Mouse (Mus musculus): ENCODE measurements around the gene H2-Eb1. TPM values are rescaled to one million over a fixed set of nuclear protein-coding genes. Genes with fewer than 3 reads are reported as not detected.

H2-Eb1 gene
- total and polyA plus RNA-seq, 2 experiments, result 18.5 to 39.5 TPM

DNA sequence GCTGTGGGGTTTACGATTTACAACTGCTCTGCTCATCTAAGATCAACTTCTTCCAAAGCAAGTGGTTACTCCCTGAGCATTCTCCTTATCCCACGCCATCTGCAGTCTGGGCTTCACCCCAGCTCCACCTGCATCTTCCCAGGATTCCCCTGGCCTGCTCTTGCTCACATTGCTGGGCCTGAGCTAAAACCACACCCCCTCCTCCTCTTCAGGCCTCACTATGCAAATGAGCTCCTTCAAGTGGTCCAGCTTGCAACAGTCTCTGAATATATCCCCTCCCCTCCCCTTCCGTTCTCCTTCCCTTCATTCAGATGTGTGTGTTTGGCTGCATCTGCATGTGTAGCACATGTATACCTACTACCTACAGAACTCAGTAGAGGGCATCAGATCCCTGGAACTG, 6.3 kb upstream of the H2-Eb1 start:
- no peaks in the 10 kb centered on the region for H3K36me3 ChIP-seq (ENCODE audit: control insufficient read depth, insufficient read depth, low read length)
- H3K79me2 ChIP-seq (ENCODE audit: control insufficient read depth, insufficient read depth, low read length), result no peaks in the 10 kb centered on the region
- TF ChIP-seq POLR2A (IDR thresholded peaks at IDR 0.05; ENCODE audit: extremely low read depth, insufficient read depth, low read length), result no peak
- H3K4me3 ChIP-seq (ENCODE audit: insufficient read depth, low read depth, low read length), result no peak overlapping the region
- H3K4me1 ChIP-seq (ENCODE audit: control insufficient read depth, insufficient read depth, low read length), result no peaks in the 10 kb centered on the region
- DNase-seq (ENCODE audit: extremely low read depth, low read depth, low spot score), result no peak
- no peaks in the 10 kb centered on the region for H3K27me3 ChIP-seq (ENCODE audit: control insufficient read depth, insufficient read depth, low read length)
- H3K27ac ChIP-seq (replicated peaks; ENCODE audit: insufficient read depth, low read depth, low read length), result no peak overlapping the region
- WGBS, result 84% methylated on average over 3 of the region's 3 CpGs
- no peak overlapping the region for H3K9ac ChIP-seq (ENCODE audit: low read depth, low read length)

- Histone ChIP-seq H3K36me3 (ENCODE audit: control insufficient read depth, insufficient read depth, low read length) (no peaks in the 10 kb centered on the region), H3K4me3 (ENCODE audit: insufficient read depth, low read depth, low read length) (no peak overlapping the region), H3K27ac (replicated peaks; ENCODE audit: insufficient read depth, low read depth, low read length) (no peak overlapping the region), H3K27me3 (ENCODE audit: control insufficient read depth, insufficient read depth, low read length) (no peaks in the 10 kb centered on the region), H3K79me2 (ENCODE audit: control insufficient read depth, insufficient read depth, low read length) (no peaks in the 10 kb centered on the region), H3K4me1 (ENCODE audit: control insufficient read depth, insufficient read depth, low read length) (no peaks in the 10 kb centered on the region), H3K9ac (ENCODE audit: low read depth, low read length) (no peak overlapping the region)
- 92% methylated on average over 8 of the region's 8 CpGs for WGBS
- no peak for DNase-seq (ENCODE audit: extremely low read depth, low read depth, low spot score)
- no peak for TF ChIP-seq CTCF (IDR thresholded peaks at IDR 0.05; ENCODE audit: low read depth, low read length)
Observed at GRCm38 (mm10) chr17:34300071-34300470, 5.6 kb upstream of the H2-Eb1 start.

GRCm38 (mm10) chr17:34300691-34301566, 4.7 kb upstream of the H2-Eb1 start:
- no peak for DNase-seq (ENCODE audit: extremely low read depth, low read depth, low spot score)
- H3K9ac ChIP-seq (ENCODE audit: low read depth, low read length), result no peak overlapping the region
- 70% methylated on average over 23 of the region's 23 CpGs for WGBS
- no peak overlapping the region for H3K4me3 ChIP-seq (ENCODE audit: insufficient read depth, low read depth, low read length)
- no peaks in the 10 kb centered on the region for H3K4me1 ChIP-seq (ENCODE audit: control insufficient read depth, insufficient read depth, low read length)
- TF ChIP-seq CTCF (IDR thresholded peaks at IDR 0.05; ENCODE audit: low read depth, low read length) (no peak), POLR2A (IDR thresholded peaks at IDR 0.05; ENCODE audit: extremely low read depth, insufficient read depth, low read length) (no peak)
- H3K36me3 ChIP-seq (ENCODE audit: control insufficient read depth, insufficient read depth, low read length), result no peaks in the 10 kb centered on the region
- no peaks in the 10 kb centered on the region for H3K79me2 ChIP-seq (ENCODE audit: control insufficient read depth, insufficient read depth, low read length)
- H3K27ac ChIP-seq (replicated peaks; ENCODE audit: insufficient read depth, low read depth, low read length), result no peak overlapping the region
- H3K27me3 ChIP-seq (ENCODE audit: control insufficient read depth, insufficient read depth, low read length), result no peaks in the 10 kb centered on the region

DNA sequence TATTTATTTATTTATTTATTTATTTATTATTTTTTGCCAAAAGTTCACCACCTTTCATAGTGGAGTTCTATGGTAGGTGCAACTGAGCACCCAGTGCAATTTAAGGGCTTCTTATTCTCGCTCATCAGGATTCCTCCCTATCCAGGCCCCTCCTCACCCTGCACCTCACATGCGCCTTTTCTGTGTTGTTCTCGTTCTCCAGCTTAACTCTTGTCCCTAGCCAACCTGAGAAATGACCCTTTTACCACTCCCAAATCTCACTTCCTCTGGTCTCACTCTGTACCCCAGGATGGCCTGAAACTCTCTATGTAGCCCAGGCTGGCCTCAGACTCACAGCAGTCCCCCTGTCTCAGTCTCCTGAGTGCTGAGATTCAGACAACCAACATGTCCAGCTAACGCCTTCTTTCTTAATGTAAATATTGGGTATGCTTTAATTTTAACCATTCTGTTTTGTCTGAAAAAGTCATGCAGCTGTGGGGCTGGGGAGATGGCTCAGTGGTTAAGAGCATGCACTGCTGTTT, 3.9 kb upstream of the H2-Eb1 start:
- DNase-seq (ENCODE audit: extremely low read depth, low read depth, low spot score), result no peak
- Histone ChIP-seq H3K79me2 (ENCODE audit: control insufficient read depth, insufficient read depth, low read length) (no peaks in the 10 kb centered on the region), H3K27me3 (ENCODE audit: control insufficient read depth, insufficient read depth, low read length) (no peaks in the 10 kb centered on the region), H3K27ac (replicated peaks; ENCODE audit: insufficient read depth, low read depth, low read length) (no peak overlapping the region), H3K4me3 (ENCODE audit: insufficient read depth, low read depth, low read length) (no peak overlapping the region), H3K9ac (ENCODE audit: low read depth, low read length) (no peak overlapping the region), H3K36me3 (ENCODE audit: control insufficient read depth, insufficient read depth, low read length) (no peaks in the 10 kb centered on the region), H3K4me1 (ENCODE audit: control insufficient read depth, insufficient read depth, low read length) (no peaks in the 10 kb centered on the region)
- WGBS, result 93% methylated on average over 4 of the region's 4 CpGs
- TF ChIP-seq POLR2A (IDR thresholded peaks at IDR 0.05; ENCODE audit: extremely low read depth, insufficient read depth, low read length) (no peak), CTCF (IDR thresholded peaks at IDR 0.05; ENCODE audit: low read depth, low read length) (no peak)

DNA sequence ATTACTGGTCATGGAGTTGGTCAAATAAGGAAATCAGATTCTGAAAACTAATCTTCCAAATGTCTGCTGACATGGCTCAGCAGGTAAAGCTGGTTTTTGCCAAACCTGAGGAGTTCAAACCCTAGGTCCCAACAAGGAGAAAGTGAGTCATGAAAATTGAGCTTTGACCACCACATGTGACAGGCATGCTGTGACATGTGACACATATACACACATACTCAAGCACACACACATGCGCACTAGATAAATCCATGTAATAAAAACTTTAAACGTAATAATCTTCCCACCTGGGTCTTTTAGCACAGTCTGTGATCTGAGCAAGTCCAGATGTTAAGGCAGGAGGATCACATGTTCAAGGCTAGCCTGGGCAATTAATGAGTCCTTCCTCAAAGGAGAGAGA, 1.9 kb upstream of the H2-Eb1 start:
- H3K36me3 ChIP-seq (ENCODE audit: control insufficient read depth, insufficient read depth, low read length), result no peaks in the 10 kb centered on the region
- TF ChIP-seq POLR2A (IDR thresholded peaks at IDR 0.05; ENCODE audit: extremely low read depth, insufficient read depth, low read length), result no peak
- TF ChIP-seq CTCF (IDR thresholded peaks at IDR 0.05; ENCODE audit: low read depth, low read length), result no peak
- no peak overlapping the region for H3K27ac ChIP-seq (replicated peaks; ENCODE audit: insufficient read depth, low read depth, low read length)
- no peaks in the 10 kb centered on the region for H3K4me1 ChIP-seq (ENCODE audit: control insufficient read depth, insufficient read depth, low read length)
- no peak for DNase-seq (ENCODE audit: extremely low read depth, low read depth, low spot score)
- no peak overlapping the region for H3K9ac ChIP-seq (ENCODE audit: low read depth, low read length)
- no peaks in the 10 kb centered on the region for H3K27me3 ChIP-seq (ENCODE audit: control insufficient read depth, insufficient read depth, low read length)
- H3K4me3 ChIP-seq (ENCODE audit: insufficient read depth, low read depth, low read length), result no peak overlapping the region
- 94% methylated on average over 2 of the region's 2 CpGs for WGBS
- H3K79me2 ChIP-seq (ENCODE audit: control insufficient read depth, insufficient read depth, low read length), result no peaks in the 10 kb centered on the region

DNA sequence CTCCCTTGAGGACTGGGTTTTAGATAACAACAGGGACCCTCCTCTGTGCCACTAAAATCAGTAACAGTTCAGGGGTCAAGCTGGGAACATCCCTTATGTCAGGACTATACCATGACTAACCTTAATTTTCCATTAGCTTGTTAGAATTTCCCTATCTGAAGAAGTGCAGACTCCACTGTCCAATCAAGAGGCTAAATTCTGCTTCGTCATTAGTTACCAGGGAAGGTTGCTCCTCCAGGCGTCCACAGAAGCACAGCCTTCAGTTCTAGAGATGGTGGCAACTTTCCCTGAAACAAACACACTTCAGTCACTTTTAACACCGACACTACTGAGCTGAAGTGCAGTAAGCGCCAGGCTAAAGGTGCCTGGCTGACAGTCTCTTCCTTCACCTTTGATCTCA, 916 bp upstream of the H2-Eb1 start:
- no peaks in the 10 kb centered on the region for H3K27me3 ChIP-seq (ENCODE audit: control insufficient read depth, insufficient read depth, low read length)
- 15% methylated on average over 4 of the region's 4 CpGs for WGBS
- H3K4me3 ChIP-seq (ENCODE audit: insufficient read depth, low read depth, low read length), result no peak overlapping the region
- peak; percentile 66 for DNase-seq (ENCODE audit: extremely low read depth, low read depth, low spot score)
- no peak overlapping the region for H3K9ac ChIP-seq (ENCODE audit: low read depth, low read length)
- H3K27ac ChIP-seq (replicated peaks; ENCODE audit: insufficient read depth, low read depth, low read length), result no peak overlapping the region
- H3K79me2 ChIP-seq (ENCODE audit: control insufficient read depth, insufficient read depth, low read length), result no peaks in the 10 kb centered on the region
- no peaks in the 10 kb centered on the region for H3K4me1 ChIP-seq (ENCODE audit: control insufficient read depth, insufficient read depth, low read length)
- no peaks in the 10 kb centered on the region for H3K36me3 ChIP-seq (ENCODE audit: control insufficient read depth, insufficient read depth, low read length)
- TF ChIP-seq POLR2A (IDR thresholded peaks at IDR 0.05; ENCODE audit: extremely low read depth, insufficient read depth, low read length) (no peak), CTCF (IDR thresholded peaks at IDR 0.05; ENCODE audit: low read depth, low read length) (no peak)

All from liver, adult 2 months (tissue).